Mouse (Mus musculus): ENCODE data around the gene Mgll.
A peak's percentile ranks its signal among the peaks of the same experiment; 100 is the strongest.

Mgll gene

DNA sequence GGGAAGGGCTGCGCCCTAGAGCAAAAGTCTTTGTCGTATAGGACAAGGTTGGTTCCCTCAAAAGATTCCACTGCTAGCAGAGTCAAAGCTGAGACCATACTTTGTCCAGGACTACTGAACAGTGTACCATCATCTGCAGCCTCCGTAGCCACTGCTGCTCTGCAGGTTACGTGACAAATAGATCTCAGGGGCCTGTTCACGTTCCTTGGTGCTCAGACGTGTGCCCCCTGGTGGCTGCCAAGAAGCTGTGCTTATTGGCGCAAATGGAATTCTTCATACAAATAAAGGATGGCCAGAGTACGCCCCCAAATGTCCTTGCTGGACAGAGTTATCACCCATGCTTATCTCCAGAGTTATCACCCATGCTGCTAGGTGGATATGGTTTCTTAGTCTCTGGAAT lies 107.2 kb downstream of the Mgll start:
- DNase-seq = peak; percentile 67 to 84

DNA sequence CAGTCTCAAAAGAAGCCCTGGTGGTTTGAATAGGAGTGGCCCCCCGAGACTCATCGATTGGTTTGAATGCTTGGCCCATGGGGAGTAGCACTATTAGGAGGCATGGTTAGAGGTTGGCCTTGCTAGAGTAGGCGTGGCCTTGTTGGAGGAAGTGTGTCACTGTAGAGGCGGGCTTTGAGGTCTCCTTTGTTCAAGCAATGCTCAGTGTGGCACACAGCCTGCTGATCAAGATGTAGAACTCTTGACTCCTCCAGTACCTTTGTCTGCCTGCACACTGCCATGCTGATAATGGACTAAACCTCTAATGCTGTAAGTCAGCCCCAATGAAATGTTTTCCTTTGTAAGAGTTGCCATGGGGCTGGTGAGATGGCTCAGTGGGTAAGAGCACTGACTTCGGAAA lies 108.5 kb downstream of the Mgll start:
- no peak for DNase-seq

DNA sequence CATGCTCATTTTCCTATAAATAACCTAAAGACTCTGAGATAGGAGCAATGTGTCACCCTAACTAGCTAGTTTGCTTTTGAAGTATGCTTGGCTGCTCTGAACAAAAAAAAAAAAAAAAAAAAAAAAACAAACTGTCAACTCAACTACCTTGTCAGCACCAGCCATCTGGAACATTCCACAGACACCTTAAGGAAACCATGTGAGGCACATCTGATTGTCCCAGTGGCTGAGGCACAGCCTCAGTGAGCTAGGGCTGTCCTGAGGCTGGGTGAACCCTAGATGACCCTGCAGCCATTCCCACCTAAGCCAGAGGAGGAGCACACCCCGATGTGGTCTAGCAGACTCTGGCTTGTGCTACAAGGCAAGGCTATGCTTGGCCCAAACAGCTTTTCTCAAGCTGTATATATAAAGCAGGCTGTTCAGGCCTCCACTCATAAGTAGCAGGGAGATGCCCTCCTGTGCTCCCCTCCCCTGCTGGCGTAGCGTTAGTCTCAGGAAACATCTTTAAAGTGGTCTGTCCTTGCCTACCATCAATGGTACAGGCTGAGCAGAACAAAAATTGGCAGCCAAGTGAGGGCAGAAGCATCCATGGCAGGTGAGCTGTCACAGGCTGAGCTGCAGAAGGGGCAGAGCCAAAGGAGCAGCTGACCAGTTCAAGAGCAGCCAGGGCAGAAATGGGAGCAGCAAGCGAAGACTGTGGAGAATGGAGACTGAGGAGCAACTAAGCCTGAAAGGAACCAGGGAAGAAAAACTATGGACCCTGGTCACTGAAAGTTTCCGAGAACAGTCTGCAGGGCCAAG lies 109.3 kb downstream of the Mgll start:
- peak in 1 of 2 experiments; percentile 24 for DNase-seq

DNA sequence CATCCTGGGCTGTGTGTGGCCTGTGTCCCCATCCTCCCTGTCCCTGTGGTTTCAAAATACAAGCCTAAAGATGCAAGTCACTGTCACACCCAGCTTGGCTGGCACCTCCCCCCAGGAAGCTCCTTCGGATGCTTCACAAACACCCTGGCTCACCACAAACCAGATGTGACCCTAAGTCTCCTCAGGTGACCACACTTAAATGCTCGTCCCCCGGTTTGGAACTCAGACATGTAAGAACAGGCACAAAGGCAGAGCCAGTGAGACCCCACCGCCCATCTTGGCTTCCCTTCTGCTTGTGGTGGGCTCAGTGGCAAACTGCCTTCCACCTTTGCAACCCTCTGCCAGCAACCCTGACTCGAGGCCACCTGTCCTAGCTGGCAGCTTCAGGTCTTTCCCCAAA lies 110.8 kb downstream of the Mgll start:
- peak in 1 of 2 experiments; percentile 9 for DNase-seq

DNA sequence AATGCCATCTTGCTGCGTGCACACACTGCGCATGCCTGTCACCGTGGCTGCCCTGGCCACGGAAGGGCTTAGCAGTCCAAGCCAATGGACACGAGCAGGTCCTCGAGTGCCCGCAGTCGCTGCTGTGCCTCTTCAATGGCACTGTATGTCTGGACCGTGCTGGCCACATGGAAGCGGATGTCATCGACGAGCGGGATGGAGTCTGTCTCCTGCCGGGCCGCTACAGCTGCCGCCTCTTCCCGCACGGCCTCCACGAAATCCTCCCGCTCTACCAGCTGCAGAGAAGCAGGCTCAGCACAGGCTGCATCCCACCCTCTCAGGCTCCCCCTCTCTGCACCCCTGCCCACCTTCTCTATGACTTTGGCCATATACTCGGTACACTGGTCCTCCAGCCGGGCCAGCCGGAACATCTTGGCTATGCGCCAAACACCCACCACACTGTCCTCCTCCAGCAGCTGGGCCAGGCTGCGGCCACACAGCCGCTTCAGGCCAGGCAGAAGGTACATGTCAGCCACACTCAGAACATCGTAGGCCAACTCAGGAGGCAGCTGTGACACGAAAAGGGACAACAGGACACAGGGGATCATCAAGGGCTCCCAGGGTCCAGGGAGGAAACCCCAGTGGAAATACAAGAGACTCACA lies 112.1 kb downstream of the Mgll start:
- DNase-seq = peak in 1 of 2 experiments; percentile 30

DNA sequence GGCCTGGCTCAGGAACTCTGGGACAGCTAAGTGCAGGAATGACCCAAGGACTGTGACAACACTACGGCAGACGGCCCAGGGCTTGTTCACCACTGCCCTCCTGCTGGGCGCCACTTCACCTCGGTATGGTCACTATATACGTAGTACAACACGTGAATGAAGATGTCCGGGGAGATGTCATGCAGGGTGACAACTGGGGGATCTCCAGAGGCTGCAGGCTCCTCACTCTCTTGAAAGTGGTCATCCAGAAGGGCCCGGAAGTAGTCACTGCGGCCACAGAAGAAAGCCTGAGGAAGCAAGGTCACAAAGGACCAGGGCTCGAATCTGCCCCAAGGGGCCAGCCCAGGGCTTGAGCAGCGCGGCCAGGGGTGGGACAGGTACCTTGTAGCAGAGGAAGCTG lies 113.8 kb downstream of the Mgll start:
- no peak for DNase-seq

DNA sequence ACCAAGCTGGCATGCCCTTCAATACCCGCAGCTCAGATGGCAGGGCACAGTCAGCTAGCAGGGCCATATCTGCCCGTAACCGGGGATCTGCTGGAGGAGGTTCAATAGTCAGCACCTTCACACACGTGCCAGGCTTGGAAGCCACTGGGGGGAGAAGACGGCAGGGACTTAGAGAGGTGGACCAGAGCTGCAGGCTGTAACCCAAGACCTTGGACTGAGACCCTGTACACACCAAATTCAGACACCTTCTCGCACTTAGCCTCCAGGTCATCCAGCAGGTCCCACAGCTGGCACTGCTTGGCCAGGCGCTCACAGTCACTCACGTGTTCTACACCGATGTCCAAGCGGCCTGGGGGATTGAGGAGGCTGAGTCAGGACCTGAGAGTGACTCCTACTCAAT lies 114.4 kb downstream of the Mgll start:
- DNase-seq = no peak

DNA sequence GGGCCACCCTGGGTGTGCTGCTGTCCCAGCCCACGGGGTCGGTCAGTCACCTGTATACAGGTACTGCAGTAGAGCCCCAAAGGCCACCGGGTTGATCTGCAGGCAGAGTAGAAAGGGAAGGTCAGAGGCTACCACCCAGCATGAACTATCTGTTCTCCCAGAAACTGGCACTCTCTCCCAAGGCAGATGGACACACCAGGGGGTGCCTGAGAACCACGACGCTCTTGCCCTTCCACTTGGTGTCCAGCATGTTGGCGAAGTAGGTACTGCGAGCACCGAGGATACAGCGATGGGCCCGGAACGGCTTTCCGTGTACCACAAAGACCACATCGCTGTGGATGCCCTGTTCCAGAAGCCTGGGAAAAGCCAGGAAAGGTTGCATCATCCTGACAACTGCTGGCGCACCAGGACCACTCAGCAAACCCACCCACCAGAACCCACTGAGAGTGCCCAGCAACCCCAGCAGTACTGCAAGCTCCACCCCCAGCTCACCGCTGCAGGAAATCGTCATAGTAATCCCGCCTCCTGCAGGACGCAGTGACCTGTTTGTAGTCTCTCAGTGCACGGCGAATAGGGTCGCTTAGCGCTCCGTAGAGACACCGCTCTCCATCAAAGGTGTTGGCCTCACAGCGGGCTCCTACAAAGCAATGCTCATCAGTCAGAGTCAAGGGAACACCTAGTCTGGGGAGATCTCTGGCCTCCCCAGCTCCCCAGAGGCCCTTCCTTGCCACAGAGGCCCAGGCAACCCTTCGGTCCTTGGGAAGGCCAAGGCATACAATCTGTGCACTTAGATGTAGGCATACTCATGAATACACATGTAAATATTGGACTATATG lies 115.1 kb downstream of the Mgll start:
- DNase-seq = peak; percentile 67 to 68

DNA sequence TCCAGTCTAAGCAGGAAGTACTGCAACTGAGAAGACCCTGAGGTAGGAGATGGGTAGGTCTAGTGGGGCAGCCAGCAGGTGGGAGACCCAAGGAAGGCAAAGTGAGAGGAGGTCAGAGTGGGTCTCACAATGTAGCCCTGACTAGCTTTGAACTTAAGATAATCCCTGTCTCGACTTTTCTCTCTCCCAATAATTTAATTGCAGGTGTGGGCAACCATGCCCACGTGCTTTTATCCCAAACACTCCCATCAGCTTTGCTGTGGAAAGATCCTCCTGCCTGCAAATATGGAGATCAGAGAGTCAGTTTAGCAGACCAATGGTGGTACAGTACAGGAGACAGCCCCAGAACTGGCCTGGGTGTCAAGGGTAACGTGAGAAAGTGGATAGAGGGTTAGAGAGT lies 116.0 kb downstream of the Mgll start:
- DNase-seq = no peak

DNA sequence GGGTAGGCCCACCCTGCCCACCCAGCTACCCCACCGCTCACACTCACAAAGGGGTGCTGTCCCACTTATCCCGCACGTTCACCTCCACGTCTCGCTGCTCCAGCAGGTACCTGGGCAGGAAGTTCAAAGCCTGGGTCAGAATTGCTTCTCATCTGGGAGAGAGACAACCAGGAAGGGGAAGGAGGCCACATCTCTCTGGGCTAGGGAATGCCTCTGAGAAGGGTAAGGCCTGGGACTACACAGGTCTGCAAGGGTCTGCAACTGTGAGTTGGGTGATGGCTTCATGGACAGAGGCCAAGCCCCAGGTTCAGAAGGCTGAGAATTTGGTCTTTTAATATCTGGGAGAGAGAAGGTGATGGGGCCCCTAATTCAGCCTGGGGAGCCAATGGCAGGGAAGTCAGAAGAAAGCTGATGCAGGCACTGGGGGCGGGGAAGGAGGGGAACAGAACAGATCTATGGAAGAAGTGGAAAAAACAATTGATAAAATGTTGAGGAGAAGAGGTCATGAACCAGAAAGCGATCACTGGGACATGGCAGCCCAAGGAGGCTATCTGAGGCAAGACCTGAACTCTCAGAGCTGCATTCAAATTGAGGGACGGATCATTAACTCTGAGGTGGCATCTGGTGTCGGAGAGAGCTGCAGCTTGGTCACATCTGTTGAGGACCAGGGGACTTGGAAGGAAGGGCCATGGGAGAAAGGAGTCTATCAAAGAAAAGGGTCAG lies 116.7 kb downstream of the Mgll start:
- no peak for DNase-seq

DNA sequence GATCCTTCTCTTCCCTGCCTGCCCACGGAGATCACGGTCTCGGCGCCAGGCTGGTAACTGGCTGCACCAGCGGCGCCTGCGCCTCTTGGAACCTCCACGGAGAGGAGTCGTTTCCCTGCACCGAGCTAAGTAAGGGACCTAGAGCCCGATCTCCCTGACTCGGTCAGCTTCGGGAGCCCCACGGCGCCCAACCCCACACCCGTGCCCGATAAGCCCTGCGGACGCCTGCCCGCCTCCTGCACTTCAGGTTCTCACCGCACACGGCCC lies 117.2 kb downstream of the Mgll start:
- DNase-seq = no peak

DNA sequence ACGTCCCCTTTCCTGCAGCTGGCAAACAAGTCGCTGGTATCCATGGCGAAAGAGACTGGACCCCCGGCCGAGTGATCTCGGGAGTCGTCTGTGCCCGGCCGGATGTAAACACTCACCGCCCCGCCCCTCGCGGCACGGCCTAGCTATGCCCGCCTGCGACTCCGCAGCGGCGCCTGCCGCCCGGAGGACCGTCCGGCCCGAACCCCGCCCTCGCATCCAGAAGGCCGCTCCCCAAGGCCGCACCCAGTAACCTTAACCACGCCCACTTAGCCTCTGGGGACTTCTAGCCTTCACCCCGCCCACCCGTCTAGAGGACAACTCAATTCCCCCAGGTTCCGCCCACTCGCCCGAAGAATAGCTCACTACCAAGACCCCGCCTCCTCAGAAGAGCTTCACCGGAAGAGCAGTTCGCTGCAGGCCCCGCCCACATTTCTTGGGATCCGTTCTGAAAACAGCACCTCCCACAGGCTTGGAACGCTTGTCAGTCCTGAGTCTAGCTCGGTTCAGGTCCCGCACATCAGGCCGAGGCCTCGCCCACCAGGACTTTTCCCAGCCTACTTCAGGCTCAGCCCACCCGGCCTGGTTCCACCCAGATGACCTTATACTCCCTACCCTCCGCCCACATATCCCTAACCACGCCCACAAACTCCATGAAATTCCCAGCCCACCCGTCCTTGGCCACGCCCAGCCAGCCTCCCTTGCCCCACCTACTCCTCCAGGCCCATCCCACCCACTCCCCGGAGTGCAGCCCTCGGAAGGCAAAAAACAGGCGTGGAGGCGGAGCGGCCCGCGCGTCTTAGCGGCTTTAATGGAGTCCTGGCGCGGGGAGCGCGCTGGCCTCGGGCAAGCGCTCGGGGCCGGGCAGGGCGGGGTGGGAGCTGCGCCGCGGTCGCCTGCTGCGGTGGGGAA lies 117.8 kb downstream of the Mgll start, which contains the start of gene Abtb1:
Gene Abtb1 (minus strand): TSS at position 204 of the 909 bp plus-strand sequence.
- peak; percentile 97 for DNase-seq

DNA sequence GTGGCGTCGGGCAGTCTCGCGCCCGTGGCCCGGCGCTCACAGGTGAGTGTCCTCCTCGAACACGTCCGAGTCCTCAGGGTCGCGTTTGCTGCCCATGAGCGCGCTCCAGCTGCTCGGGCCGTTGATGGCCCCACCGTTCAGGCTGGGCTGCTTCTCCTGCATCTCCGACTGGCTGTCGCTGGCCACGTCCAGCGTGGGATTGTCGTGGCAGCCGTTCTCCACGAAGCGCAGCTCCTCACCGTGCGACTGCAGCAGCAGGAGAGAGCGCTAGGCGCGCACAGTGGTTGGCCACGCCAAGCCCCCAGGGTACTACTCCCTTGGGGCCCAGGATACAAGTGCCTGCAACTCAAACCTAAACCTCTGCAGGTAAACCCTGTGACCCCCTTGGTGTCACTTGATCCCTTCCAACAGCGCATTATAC lies 118.5 kb downstream of the Mgll start:
- DNase-seq = peak in 1 of 2 experiments; percentile 57

DNA sequence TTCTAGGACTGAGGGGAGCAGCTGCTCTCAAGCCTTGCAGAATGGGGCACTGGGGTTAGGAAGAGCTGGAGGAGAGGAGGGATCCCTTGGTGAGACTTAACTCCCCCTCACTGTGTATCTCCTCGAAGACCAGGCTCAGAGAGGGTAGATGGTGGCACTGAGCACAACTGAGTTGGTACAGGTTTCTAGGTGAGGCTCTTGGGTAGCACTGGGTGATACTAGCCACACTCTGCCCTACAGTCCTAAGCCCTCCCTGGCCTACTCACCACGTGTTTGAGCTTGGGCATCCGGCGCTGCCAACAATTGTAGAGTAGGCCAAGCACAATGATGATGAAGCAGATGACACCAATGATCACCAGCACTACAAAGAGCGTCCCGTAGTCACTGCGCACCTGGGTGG lies 119.0 kb downstream of the Mgll start:
- no peak for DNase-seq

DNA sequence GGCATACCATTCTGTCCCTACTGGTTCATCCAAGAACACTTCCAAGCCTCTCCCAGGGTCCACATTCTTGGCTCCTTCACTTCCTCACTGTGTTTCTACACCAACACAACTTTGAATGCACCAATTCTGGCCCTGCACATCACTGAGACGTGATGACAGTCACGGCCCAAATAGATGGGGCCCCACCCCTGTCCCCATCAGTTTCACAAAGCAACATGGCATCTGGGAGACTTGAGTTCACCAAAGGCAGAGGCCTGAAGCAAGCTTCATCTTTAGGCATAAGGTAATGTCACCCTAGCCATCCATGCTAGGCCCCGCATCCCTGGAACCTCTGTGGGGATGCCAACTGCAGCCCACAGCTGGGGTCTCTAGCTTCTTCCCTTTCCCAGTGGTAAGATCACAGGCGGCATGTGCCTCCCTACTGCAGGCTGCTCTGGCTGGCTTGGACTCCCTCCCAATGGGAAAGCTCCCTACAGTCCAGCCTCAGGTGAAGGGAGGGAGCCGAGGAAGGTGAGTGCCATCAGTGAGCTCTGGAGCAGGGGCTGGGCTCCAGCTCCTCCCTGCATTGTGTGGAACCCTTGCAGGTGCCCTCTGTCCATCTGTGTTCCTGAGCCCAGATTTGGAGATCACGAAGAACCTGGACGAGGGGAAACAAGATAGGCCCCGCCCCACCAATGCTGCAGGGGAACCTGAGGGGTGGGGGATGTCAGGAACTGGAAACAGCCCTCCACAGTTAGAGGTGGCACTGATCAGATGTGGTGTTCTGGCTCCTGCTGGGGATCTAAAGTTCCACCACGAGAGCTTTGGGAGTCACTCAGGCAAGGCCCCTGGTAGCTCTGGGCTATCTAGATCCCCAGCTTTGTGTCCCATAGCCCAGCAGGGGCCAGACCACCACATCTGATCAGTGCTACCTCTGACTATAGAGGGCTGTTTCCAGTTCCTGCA lies 119.8 kb downstream of the Mgll start:
- DNase-seq = no peak

DNA sequence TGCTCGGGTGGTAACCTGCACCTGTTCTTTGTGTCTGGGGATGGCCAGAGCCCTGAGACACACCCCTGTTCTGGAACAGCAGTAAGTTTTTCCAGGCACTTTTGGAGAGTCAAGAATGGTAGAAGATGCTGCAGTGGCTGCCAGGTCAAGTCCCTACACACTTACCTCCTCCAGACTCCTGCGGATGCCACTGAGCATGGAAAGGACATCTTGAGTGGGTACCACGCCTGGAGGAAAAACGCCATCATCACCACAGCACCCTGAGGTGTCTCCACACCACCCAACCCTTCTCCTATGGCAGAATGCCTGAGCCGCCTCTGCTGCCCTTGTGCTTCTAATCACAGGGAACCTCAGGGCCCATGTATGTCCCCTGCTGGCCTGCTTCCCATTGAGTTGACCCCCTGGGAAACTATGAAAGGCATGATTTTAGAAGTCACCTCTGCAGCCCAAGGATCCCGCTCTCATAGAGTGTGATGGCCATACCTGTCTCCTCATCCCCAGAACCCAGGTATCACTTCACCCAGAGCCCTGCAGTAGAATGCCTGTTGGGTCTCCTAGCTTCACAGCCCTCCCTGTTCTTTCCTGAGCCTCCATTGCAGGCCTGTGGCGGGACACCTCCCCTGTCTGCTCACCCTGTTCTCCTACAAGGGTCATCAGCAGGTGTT lies 120.8 kb downstream of the Mgll start:
- DNase-seq = no peak

DNA sequence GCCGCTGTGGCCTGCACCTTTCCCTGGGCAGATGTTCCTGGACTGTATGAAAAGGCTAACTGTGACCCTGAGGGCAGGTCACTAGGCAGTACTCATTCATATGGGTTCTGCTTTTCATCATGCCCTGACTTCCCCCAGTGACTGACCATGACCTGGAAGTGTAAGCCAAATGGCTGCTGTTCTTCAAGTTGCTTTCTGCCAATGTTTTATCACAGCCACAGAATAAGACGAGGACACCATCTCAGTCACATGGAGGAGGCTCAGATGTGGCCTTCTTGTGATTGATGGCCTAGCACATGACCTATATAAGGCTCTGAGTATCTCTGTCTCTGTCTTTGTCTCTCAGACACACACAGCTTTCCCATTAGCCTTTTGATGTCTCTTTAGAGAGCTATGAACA lies 123.4 kb downstream of the Mgll start:
- no peak for DNase-seq

DNA sequence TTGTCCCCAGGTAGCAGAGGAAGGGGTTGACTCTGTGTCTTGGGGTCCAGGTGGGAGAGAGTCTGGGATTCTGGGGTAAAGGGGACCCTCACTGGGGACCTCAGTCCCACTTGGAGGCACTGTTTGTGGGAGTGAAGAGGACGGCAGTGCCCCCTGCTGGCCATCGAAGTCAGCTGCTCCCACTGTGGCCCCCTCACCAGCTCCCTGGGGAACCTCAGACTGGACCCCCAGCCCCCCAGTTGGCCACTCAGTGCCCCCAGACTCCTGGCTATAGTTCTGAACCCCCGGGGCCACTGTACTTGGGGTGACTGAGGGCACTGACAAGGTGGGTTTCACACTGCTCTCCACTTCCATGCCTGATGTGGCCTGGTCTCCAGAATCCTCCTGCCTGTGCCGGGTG lies 125.1 kb downstream of the Mgll start:
- no peak for DNase-seq

DNA sequence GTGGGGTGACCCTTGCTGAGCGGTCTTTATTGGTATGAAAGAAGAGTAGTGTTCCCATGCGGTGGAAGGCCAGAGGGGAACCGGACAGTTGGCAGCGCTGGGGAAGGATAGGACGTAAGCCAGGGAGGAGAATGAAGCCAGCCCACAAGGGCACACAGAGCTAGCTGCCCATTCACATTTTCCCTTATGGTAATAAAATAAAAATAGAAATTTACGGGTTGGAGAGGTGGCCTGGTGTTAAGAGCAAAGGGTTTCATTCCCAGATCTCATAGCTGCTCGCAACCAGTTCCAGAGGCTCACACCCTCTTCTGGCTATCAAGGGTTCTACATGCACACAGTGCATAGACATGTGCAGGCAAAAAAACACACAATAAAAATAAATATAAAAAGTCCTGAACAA lies 125.8 kb downstream of the Mgll start:
- peak in 1 of 2 experiments; percentile 49 for DNase-seq

DNA sequence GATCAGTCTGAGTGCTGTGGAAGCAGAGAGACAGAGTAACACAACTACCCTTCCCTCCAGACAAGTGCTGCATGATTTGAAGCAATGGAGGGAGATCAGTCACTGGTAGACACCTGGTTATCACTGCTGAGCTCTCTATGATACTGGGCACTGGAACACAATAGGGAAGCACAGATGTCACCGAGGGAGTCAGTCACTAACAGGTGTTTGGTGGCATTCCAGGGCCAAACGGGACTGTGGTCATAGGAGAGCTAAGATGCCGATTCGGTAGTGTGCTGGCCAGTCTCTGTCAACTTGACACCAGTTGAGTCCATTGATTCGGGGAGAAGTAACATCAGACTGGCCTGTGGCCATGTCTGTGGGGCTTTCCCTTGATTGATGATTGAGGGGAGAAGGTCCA lies 130.3 kb downstream of the Mgll start:
- DNase-seq = no peak

Measured in cerebellum, postnatal 36 days (tissue).